Mouse (Mus musculus): ENCODE results near the gene Nt5c3.
"Not testable (repeated sequence)": the region's sequence is repeated elsewhere in the genome, so short reads cannot be mapped to it uniquely, and the experiment has no call there.

Nt5c3 gene

DNA sequence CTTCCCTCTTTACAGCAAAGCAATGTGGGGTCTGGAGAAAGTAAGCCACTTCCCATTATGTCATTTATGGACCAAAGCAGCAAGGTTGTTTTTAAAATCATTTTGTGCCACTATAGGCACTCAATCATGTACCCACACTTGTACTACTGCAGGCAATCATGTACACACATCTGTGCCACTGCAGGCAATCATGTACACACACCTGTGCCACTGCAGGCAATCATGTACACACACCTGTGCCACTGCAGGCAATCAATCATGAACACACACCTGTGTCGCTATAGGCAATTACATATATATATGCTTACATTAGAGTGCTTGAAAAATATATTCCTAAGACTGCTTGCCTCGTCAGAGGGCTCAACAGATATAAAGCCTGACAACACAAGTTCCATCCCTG lies 18.8 kb downstream of the Nt5c3 start:
- DNase-seq (ENCODE audit: low read depth in 1 of 2, low spot score in 2 of 2), result no peak

DNA sequence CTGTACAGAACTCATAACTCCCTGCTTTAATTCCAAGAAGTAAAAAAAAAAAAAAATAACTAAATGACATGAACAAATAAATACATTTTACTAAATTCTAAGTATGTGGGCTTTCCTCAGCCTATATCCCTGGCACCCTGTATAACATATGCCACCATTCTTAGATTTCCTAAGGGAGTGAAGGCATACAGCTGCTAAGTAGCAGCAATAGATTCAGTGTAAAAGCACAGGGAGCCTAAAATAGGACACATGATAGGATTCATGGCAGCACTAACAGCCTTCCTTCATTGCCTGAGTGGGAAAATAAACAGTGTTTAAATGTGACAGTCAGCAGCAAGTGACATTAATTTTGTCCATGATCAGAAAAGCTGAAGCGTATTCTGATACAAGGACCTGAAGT lies 19.4 kb downstream of the Nt5c3 start:
- no peak for DNase-seq (ENCODE audit: low read depth in 1 of 2, low spot score in 2 of 2)

DNA sequence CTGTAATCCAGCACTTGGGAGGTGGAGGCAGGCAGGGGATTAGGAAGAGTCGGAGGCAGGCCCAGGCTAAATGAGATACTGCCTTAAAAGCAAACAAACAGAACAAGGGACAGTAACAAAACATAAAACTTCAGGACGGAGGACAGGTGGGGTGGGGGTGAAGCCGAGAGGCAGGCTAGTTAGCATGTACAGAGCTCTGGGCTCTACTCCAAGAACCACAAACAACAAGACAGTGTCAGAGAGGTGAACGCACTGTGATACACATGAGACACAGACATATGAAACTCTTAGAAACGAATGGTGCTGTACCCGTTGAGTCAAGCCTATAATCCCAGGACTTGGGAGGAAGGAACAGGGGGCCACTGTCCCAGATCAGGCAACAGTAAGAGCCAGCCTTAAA lies 19.9 kb downstream of the Nt5c3 start:
- DNase-seq (ENCODE audit: low read depth in 1 of 2, low spot score in 2 of 2), result no peak

DNA sequence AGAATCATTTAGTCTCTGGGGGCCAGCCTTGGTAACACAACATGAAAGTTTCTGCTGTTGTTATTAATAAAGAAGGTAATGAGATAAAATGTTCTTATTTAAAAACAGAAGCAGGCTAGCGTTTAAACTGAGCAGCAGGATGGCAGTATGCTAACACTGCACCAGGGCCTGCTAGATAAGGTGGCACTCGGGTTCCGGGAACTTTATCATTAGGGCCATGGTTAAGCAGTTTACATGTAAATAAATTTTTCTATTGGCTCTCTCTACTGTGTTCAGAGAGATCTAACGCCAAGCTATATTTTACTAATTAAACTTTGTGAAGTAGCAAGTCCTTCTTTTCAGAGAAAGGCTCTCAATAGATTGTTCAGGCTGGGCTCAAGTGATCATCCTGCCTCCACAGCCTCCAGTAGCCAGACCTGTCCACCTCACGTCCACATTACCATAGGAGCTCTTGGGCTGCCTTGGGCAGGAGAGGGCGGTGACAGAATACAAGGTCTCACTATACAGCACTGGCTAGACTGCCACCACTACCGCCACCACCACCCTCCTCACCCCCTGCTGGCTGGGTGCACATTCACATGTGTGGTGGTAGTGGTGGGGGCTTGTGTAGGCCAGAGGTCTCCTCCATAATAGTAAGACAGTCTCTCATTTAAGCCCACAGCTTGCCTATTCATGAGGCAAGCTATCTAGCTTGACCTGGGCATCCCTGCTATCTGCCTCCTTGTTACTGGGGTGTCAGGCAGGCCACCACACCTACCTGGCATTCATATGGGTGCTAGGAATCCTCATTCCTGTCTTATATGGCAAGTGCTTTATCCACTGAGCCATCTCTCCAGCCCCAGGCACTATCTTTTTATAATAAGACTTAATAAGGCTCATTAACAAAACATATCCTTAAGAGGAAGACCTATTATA lies 20.9 kb downstream of the Nt5c3 start:
- no peak for DNase-seq (ENCODE audit: low read depth in 1 of 2, low spot score in 2 of 2)

DNA sequence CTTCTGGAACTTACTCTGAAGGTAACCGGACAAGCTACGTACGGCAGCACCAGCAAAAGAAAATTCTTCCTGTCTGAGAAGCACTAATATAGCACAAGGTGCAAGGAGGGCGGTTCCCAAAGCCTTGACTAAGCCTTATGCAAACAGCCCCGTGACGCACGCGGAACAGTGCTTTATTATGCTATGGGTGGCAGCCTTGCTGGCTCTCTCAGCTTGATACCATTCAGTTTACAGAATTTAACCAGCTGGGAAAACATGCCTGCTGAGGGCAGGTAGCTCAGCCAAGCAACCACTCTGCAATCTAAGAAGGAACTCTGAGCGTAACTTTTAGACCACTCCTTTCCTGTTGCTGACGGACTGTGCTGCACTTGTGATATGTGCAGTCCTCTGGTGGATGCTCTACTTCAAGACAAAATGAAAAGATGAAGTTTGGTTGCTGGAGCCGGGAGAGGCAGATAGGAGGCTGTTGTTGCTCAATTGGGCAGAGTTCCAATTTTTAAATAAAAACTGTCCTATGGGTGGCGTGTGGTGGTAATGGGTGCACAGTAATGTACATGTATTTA lies 21.8 kb downstream of the Nt5c3 start:
- DNase-seq (ENCODE audit: low read depth in 1 of 2, low spot score in 2 of 2), result peak in 1 of 2 experiments; percentile 51

DNA sequence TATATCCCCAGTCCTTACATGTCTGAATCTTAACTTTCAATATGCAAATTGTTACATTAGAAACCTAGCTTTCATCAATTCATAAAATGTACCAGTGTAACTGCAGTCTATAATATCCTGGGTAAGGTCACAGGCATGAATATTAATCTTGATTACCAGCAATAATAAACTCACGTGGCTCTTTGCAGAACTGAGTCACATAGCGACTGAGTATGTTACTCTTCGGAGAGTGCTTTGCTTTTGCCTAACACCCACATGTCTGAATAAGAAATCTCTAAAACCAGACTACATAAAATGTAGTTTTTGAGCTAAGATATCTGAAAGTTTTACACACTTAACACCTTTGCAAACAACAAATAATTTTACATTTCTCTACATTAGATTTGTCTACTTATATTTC lies 22.4 kb downstream of the Nt5c3 start:
- no peak for DNase-seq (ENCODE audit: low read depth in 1 of 2, low spot score in 2 of 2)

DNA sequence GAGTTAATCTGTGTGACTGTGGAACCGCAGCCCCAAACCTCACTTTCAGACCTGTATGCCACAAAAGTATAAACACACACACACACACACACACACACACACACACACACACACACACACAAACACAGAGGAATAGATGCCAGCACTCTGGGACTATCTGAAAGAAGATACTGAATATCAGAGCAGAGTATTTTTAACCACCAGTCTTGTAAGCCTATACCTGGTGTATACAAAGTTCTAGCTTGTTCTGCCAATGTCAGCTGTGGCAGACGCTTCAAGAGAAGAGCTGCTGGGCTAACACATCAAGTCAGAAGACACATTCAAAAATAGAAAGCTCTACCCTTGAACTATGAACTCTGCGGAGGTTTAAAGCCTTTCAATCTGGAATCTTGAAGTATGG lies 24.1 kb downstream of the Nt5c3 start:
- DNase-seq (ENCODE audit: low read depth in 1 of 2, low spot score in 2 of 2), result no peak

DNA sequence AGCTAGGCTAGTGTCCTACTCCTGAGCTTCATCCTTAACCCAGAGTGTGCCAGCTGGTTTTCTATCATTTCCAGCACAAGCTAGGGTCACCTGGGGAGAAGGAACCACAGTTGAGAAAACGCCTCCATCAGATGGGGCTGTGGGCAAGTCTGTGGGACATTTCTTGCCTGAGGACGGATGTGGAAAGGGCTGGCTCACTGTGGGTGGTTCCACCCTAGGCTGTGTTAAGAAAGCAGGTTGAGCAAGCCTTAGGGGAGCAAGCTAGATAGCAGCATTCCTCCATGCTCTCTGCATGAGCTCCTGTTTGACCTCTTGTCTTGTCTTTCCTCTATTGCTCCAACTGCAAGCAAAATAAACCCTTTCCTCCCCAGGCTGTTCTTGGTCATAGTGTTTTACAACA lies 33.0 kb downstream of the Nt5c3 start:
- DNase-seq (ENCODE audit: low read depth in 1 of 2, low spot score in 2 of 2), result no peak

DNA sequence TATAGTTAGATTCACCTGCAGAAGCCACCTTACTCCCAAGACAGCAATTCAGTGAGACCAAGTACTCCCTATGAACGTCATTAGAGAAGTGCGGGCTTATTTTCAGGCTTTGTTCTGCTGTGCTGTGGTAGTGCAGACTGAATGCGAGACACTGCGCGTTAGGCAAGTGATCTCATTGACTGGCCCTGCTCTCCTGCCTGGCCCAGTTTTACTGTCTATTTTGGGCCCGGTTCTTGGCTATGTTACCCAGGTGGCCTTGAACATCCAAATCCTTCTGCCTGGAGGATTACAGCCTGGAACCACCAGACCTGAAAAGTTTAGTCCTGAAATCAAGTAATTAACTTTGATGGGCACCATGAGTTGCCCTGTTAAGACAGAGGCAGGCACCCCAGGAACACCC lies 35.2 kb downstream of the Nt5c3 start:
- DNase-seq (ENCODE audit: low read depth in 1 of 2, low spot score in 2 of 2), result no peak

DNA sequence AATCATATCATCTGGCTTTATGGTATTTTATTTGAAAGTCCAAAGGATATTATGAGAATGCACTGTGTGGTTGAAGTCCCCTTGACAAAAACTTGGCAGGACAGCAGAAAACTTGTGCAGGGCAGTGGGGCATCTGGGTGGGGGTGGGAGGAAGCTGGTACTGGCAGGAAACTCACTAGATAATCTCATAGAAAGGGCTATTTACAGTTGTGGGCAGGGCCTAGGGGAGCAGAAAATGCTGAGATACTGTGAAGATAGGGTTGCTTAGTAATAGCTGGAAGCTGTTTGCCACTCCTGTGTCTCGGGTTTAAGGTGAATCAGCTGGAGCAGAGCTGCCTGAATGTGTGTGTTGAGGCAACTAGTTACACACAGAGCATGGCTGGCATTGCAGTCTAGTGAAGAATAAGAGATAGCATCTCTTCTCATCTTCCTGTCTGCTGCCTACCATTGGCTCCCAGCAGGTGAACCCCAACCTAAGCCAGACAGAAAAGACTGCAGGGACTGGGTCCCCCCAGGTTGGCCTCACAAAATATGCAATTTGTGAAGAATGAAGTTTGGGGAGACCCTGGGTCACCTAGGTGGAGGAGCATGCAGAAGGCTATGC lies 44.3 kb downstream of the Nt5c3 start:
- no peak for DNase-seq (ENCODE audit: low read depth in 1 of 2, low spot score in 2 of 2)

DNA sequence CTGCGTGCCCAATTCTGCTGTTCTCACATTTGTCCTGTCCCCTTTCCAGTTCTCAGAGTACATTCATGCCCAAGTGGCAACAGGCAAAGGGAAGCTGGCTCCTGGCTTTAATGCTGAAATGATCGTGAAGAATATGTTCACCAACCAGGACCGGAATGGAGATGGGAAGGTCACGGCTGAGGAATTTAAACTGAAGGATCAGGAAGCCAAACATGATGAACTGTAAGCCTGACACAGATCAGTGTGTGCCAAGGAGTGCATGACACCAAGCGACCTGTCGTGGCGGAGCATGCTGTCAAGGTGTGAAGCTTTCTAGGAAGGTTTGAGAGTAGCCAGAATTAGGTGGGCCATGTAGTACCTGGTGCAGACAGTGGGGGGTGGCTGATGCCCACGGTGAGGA lies 45.7 kb downstream of the Nt5c3 start:
- no peak for DNase-seq (ENCODE audit: low read depth in 1 of 2, low spot score in 2 of 2)

DNA sequence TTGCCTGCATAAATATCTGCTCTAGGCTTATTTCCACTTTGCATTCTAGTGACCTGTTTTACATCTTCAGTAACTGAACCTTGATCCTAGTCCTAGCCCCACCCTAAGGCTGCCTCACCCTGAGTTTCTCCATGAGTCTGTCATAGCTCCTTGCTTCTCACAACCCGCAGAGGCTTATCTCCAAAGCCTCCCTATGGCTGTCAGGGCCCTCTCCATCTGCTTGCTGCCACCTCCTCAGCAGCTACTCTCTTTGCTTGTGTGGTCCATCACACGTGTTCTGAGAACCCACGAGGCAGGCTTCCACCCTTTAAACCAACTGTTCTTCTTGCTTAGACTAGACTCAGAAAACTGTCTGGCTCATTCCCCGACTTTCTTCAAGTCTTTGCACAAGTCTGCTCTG lies 46.9 kb downstream of the Nt5c3 start:
- no peak for DNase-seq (ENCODE audit: low read depth in 1 of 2, low spot score in 2 of 2)

DNA sequence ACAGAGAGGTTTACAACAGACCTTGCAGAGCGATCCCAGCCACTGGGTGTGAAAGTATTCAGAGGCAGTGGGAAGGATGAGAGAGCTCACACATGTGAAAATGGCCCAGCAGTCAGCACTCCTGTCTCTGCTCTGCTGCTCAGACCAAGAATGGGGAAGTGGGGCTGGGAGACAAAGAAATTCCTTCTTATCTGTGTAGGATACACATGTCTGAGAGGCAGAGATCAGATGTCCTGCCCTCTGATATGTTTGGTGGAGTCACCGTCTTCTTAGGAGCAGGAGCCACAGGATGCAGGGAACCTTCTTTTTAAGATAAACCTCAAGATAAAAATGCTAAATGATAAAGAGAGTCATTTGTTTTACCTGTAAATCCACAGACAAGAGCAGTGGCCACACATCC lies 53.7 kb downstream of the Nt5c3 start:
- DNase-seq (ENCODE audit: low read depth in 1 of 2, low spot score in 2 of 2), result no peak

DNA sequence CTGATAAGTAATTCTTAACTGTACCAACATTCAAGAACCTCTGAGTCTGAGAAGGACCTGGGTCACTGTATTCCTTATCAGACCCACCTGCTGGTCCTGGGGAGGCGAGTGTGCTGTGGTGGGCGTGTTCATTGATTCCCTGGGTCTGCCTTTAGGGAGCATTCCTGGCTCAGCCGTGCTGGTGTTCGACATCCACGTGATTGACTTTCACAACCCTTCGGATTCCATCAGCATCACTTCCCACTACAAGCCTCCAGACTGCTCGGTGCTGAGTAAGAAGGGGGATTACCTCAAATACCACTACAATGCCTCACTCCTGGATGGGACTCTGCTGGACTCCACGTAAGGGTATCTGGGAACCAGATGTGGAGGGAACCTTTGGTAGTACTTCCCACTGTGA lies 55.2 kb downstream of the Nt5c3 start:
- DNase-seq (ENCODE audit: low read depth in 1 of 2, low spot score in 2 of 2), result no peak

DNA sequence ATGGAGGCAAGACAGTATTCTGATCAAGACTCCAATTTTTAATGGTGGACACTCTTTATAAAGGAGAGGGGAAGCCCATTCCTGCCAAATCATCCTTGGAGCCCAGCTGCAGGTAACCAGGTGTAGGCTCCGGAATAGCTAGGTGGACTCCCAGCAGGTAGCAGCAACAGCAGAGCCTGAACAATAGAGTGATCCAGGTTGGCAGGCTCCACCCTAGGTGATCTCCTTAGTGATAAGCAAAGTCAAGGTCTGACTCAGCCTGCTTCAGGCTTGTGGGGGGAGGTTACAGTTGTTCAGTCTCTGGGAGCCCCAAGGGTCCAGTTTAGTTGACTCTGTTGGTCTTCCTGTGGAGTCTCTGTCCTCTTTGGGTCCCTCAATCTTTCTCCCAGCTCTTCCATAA lies 56.8 kb downstream of the Nt5c3 start:
- DNase-seq (ENCODE audit: low read depth in 1 of 2, low spot score in 2 of 2), result not testable (repeated sequence)

DNA sequence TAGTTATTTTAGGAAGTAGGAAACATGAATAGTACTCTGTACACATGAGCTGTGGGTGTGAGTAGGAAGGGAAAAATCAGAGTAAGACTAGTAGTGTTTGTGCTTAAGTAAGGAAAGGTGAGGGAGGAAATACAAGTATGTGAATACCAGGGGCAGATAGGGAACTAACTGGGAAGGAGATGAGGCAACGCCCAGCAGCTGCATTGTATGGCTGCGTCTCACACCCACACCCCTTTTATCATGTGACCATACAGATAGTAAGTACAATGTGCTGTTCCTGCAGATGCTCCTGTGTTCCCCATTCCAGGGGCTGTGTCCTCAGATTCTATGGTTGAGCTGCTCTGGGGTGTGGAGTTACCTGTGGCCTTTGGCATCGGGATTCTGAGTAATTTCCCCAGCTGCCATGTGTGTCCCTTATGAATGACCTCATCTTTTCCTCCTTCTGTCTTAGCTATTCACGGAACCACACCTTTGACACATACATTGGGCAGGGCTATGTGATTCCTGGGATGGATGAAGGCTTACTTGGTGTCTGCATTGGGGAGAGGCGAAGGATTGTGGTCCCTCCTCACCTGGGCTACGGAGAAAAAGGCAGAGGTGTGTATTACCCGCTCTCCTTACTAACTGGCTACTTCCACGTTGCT lies 63.4 kb downstream of the Nt5c3 start:
- DNase-seq (ENCODE audit: low read depth in 1 of 2, low spot score in 2 of 2), result no peak

DNA sequence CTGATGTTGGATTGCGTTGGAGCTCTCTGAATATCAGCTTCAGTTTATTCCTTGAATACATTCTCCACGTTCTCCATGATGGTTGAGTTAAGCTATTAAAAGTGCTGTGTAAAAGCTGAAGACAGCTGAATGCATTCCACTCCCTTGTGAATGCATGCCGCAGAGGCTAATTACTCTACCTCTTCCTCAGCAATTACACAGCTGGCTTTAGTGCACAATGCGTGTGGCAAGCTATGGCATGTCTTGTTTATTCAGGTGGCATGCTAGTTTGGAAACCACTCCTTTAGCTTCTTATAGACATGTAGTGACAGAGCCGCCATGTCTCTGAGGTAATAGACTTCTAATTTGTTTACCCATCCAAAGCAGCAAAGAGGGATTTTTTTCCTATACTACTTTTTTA lies 67.0 kb downstream of the Nt5c3 start:
- DNase-seq (ENCODE audit: low read depth in 1 of 2, low spot score in 2 of 2), result no peak

DNA sequence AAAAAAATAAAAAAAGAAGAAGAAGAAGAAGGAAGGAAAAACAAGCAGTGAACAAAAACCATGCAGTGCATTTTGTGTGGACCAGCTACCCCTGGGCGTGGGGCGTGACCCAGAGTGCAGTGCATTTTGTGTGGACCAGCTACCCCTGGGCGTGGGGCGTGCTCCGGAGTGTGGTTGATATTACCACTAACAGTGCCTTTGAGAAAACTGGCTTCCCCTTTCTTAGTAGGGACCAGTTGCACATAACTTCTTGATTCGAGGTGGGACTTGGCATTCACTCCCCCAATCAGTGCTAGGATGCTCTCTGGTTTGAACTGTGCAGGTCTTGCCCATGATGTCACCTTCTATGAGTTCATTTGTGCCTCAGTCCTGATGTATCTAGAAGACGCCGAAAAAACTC lies 68.9 kb downstream of the Nt5c3 start:
- no peak for DNase-seq (ENCODE audit: low read depth in 1 of 2, low spot score in 2 of 2)

DNA sequence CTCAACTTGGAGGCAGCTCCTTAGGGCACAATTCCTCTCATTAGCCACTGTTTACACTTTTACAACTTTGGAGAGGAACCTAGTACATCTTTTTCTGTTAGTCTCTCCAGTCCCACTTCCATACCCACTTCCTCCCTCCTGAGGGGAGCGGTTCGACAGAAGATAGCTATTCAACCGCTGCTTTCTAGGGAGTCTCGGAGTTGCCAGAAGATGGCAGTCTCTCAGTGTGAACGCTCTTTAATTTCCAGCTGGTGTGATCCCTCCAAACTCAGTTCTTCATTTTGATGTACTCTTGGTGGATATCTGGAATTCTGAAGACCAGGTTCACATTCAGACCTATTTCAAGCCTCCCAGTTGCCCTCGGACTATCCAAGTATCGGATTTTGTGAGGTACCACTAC lies 73.4 kb downstream of the Nt5c3 start:
- no peak for DNase-seq (ENCODE audit: low read depth in 1 of 2, low spot score in 2 of 2)

DNA sequence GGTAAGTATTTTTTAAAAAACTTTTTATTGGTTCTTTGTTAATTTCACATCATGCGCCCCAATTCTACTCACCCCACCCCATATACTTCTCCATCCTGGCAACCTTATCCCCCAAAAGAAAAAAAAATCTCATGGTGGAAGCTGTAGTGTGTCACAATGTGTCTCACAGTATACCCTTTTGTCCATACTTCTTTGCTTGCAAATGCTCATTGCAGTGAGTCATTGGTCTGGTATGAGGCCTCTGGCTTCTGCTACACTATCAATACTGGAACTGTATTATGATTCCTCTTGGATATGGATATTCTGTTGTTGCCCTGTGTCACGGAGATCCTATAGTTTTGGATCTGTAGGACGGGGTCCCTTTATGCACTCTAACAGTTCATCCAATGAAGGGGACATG lies 74.8 kb downstream of the Nt5c3 start:
- no peak for DNase-seq (ENCODE audit: low read depth in 1 of 2, low spot score in 2 of 2)

DNA sequence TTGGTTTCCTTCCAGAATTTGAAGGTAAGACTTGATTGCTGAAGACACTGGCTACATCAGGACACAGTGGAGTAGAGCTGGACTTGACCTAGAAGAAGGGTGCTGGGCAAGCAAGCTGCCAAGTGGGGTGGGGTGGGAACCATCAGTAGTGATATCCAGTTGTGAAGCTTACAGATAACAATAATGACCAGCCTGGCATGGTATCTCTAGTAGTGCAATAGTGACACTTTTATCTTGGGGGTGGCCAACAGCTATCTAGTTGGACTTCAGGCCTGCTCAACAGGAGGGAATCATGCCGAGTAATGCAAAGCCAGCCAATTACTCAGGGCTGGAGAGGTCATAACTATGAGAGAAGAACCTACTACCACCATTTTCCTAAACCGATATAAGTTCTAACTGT lies 79.4 kb downstream of the Nt5c3 start:
- no peak for DNase-seq (ENCODE audit: low read depth in 1 of 2, low spot score in 2 of 2)

DNA sequence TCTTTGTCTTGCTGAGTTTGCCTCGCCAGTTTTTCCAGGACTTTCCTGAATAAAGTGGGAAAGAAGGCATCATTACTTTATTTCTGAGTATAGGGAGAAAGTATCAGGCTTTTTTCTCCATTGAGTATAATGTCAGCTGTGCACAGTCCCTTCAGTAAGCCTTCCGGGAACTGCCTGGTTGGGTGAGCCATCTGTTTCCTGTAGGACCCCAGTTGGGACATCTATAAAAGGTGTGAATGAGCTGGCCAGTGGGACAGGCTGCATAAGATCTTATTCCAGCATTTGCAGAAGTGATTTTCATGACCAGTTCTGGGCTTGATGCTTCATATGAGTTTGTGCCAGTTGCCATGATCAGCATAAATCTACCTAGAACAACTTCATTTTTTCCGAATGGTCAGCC lies 80.5 kb downstream of the Nt5c3 start:
- DNase-seq (ENCODE audit: low read depth in 1 of 2, low spot score in 2 of 2), result no peak
